Mouse (Mus musculus) c-Kit-positive CD71-positive TER-119-positive erythroid progenitor cells, embryonic 14.5 days (primary cell): Measurements from ENCODE around the gene Hist1h4c.
A peak's percentile ranks its signal among the peaks of the same experiment; 100 is the strongest.
"Not testable (repeated sequence)": the region's sequence is repeated elsewhere in the genome, so short reads cannot be mapped to it uniquely, and the experiment has no call there.

Source experiments
- DNase-seq: peaks from one replicate; pipeline ENCODE4 v3.0.0-alpha.2; 2013; ENCODE audit warnings: low spot score

Hist1h4c gene

DNA sequence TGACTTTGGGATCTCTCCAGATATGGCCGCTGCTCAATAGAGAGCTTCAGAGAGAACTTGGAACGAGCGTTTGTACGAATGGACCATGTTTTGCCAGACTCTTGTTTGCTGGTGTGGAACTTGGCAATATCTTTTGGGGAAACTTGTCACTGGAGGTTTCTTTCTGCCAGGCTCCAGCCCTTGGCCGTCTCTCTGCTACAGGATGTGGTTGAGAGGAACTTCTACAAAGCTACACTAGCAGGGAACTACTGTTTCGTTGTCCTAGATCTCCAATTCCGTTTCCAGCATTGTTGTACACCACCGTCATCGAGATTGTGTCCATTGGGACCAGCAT is 30.9 kb upstream of the Hist1h4c start:
- DNase-seq = no peak

DNA sequence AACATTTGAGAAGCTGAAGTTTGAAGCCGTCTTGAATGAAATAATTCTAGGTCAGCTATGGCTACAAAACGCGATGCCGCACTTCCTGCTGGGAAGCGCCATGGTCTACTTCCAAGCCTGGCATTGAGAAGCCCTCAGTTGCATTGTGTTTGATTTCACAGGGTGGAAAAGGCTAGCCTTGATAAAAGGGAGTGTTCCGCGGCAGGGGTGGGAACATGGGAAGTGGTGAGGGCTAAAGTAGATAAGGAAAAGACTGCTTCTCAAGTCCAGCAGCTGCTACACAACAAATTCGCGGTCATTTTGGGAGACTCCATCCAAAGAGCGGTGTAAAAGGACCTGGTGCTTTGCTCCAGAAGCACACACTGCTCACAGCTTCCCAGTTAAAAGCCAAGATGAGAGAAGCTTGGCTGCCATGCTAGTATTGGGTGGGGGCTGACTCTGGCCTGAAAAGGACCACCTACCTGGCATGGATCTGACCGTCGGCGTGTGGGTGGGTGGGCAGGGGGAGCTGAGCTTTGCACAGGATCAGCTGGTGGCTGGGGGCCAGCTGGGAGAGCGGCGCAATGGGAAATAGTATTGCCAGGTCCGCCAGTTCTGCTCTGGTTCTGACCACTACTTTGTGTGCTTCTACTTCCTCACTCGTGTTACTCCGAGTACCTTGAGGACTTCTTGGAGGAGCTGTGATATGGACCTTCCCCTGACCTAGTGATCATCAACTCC is 30.4 kb upstream of the Hist1h4c start:
- no peak for DNase-seq

DNA sequence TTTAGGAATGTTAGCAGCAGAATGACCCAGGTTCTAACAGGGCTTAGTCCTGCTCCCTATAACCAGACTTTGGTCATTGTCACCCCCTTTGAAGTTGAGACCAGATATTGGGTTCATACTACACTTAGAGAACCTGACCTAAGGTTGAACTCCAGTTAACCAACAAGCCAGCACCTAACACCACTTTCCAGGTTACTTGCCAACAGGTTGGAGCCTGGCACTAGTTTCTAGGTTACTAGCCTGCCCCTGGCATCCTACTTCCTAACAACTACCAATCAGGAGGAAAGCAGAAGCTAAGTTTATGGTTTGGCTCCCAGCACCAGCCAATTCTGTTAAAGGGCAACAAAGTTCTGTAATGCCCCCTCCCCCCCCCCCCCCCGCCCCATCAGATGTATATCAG is 27.0 kb upstream of the Hist1h4c start:
- DNase-seq = no peak

DNA sequence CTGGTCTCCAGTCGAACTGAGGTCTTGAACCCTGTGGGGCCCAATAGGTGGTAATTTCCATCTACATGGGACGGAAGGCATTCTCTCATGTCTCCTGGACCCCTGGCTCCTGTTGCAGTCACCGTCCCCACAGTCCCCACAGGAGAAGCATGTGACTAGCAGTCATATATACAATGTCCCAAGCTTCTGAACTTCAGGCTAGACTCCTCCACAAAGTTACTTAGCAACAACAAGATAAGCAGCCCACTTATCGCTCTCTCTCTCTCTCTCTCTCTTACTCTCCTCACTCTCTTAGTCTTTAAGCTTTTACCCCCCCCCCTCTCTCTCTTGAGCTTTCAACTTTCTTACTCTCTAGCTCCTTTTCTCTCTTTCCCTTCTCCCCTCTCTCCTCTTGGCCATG is 26.0 kb upstream of the Hist1h4c start:
- no peak for DNase-seq

DNA sequence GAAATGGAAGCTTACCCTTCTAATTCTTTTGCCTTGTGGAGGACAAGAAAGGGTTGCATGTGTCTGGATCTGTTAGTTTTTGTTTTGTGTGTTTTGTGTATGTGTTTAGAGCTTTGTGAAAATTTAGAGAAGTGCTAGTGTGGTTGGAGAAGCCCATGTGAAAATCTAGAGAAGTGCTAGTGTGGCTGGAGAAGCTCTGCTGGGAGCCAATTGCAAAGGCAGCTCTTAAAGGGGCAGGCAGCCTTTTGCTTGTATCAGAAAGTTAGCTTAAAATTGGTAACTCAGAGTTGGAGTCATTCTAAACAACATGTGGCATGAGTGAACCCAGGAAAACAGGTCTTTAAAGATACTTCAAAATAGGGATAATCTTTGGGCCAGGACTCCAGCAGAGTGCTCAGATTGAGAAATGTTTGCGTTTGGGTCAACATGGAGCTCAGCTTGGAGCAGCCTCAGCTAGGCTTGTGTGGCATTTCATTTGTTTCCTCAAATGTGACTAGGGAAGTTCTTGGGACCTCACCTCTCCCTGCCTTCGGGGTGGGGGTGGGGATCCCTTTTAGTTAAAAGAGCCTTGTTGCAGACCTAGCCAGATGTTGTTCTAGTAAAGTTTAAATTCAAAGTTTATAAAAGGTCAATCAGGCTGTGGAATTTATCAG is 19.5 kb upstream of the Hist1h4c start:
- not testable (repeated sequence) for DNase-seq

DNA sequence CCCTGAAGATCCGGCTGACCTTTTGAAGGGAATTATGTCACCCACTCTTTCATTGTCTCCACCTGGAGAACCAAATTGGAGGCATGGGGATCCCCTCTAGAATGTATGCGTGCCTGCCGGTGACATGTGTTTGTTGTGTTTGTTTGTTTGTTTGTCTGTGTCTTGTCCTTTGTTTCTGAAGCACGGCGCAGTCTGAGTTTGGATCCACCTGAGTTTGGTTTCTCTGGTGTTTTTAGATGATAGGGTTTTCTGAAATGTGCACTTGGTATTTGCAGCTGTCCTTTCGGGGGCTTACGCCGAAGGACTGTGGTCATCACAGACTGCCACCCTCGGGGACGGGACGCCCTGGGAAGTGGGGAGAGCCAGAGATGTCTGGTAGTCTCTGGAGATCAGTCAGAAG is 18.9 kb upstream of the Hist1h4c start:
- no peak for DNase-seq

DNA sequence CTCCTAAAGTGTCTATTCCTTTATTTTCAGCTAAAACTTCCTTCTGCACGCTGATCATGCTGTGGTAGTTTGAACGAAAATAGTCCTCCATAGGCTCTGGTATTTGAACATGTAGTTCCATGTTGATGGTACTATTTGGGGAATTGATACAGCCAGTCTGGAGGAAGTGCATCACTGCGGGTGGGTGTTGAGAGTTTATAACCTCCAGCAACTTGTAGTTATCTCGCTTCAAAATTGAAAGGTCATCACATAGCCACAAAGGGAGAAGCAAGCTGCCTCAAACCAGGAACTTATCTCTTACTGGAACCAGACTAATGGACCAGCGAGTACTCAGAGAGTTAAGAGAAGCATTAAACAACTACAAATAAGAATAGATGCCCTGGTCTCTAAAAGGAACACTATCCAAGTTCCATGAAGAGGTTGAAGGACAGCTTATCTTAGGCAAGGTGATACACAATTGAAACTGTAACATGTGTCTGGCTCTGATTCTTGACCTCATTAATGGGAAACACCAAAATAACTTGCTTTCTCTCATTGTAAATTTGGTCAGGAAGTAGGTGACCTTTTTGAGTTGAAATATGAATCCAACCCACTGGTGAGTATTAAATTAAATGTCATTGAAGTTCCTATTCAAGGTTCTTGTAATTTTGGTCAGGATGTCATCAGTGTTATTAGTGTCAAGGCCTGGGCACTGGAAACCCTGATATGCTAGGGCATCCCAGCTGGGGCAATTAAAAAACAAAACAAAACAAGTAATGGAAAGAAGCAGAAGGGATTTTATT is 18.2 kb upstream of the Hist1h4c start:
- DNase-seq = no peak

DNA sequence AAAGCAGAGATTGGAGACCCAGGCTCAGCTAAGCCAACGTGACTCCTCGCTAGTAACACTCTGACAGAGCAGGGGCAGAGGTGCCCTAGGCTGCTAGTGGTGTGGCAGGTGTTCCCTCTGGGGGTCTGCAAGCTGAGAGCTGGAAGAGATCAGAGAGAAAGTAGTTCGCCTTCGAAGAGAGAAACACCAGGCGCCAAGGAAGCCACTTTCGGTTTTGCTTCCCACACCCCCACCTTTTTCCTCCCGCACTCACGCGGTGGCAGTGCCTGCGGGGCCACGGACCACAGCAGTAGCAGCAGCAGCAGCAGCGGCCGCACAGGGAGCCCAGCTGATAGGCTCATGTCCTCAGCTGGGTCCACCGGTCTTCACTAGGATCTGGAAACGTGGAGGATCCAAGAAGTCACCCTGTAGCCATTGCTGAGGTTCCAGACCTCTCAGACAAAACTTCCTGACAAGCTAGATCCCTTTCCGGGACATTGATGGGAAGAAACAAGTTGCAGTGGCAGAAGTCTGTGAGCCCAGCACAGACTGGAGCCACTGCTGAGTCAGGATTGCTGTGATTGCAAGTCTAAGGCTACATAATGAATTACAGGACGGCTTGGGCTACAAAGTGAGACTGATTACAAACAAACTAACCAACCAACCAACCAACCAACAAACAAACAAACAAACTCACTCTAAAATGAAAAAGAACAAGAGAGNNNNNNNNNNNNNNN is 12.3 kb upstream of the Hist1h4c start, which contains the start of gene Hfe:
Gene Hfe (minus strand): TSS at position 481 of the 716 bp plus-strand sequence.
- DNase-seq = no peak

DNA sequence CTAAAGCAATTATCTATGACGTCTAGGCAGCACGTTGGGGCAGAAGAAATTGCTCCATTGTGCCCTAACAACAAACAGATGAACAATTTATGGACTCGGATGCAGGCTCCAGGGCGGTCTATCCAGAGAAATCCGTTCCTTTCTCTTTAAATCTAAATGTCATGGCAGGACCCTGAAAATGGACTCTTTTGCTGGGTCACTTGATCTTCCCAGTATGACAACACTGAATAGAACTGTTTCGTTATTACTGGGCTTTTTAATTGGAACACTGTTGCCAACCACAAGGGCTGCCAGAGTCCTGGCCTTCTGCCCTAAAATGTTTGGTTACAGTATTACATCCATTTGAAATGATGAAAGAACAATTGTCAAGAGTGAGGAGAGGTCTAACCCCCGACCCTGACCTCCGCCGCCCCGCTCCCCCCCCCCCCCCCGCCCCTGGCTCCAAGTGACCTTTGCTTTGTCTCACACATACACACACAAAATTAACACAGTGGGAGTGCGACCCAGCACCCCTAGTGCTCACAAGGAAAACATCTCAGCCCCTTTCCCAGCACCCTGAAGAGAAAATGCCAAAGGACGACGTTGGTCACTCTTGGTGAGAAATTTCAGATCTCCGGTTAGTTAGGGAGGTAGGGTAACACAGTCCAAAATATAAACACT is 11.6 kb upstream of the Hist1h4c start:
- DNase-seq = no peak

DNA sequence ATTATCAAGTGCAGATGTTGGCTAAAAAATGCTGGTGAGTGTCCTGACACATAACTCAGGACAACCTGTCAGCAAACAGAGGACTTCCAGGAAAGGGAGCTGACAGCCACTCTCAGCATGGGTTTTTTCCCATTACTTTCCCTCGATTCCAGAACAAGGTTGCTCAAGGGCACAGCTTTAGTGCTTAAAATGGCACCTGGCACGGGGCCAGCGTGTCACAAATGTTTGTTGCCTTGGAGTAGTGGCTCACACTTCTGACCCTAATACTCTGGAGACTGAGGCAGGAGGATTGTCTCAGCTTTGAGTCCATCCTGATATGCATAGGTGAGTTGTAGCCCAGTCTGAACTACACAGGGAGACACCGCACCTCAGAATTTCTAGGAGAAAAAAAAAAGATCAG is 10.4 kb upstream of the Hist1h4c start:
- DNase-seq = no peak

DNA sequence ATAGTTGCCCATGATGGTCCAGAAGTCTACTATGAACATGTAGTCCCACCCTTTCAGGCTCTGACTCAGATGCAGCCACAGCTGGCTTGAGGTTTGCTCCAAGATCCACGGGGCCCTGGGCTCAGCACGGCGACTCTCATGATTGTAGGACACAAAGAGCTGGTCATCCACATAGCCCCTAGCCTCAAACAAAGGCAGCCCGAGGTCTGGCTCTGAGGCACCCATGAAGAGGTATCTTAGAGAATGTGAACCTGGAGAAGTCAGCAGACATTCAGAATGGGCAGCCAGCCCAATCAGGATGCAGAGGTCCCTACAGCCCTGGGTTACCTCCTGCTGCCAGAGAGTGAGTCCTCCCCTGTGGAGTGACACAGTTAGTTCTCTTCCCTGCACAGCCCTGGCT is 9.8 kb upstream of the Hist1h4c start:
- DNase-seq = no peak

DNA sequence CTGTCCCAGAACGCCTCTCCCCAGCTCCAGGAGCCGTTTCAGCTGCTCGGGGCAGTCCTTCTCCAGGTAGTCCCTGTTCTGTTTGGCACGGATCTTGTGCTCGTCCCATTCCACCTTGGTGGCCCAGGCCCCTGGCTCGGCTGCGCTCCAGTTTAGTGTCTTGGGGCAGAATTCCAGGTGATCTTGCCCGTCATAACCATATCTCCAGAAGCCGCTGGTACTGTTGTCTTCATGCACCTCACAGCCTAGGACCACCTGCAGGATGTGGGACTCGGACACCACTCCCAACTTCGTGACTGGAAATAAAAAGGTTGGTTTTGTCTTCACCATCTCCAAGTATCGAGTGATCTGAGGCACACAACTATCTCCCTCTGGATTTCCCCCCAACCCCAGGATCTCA is 8.5 kb upstream of the Hist1h4c start:
- DNase-seq = no peak

DNA sequence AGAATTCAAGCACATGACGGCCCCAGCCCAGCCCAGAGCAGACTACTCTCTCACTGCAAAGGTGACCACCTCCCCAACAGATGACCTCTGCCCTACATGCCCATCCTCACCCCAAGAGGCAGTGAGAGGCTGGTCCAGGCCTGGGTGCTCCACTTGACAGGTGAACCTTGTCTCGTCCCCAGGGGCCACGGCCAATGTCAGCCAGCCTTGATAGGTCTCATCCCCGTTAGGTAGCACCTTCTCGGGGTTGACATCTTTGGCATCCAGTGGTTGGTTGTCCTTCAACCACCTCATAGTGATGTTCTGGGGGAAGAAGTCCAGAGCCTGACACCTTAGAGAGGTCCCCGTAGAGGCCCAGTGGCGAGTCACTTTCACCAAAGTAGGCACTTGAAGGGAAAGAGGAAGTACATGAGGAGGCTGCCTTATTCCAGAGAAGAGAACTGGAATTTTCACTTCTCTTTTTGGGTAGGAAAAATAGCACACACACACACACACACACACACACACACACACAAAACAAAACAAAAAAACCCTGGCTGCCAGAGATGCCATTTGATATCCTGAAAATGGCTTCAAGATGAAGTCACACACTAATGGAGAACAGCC is 7.6 kb upstream of the Hist1h4c start:
- no peak for DNase-seq

DNA sequence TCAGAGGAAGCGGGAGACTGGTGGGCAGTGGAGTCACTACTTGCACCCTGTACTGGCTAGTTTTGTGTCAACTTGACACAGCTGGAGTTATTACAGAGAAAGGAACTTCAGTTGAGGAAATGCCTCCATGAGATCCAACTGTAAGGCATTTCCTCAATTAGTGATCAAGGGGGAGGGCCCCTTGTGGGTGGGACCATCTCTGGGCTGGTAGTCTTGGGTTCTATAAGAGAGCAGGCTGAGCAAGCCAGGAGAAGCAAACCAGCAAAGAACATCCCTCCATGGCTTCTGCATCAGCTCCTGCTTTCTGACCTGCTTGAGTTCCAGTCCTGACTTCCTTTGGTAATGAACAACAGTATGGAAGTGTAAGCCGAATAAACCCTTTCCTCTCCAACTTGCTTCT is 4.5 kb upstream of the Hist1h4c start:
- DNase-seq = not testable (repeated sequence)

DNA sequence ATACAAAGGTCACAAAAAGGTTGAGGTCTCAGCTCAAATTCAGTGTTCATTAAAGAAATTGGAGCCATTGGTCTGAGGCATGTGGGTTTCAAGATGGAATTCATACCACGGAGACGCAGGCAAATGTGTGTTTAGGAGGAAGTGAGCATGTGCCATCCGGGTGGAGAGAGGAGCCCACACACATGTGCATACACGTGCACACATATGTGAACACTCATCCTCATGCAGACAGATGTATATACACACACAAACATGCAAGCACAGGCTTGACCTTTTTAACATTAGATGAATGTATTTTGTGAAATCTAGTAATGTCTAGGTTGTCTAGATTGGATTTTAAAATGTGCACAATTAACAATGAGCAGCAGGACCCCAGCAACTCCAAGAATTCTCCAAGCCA is 4.0 kb upstream of the Hist1h4c start:
- DNase-seq = no peak

DNA sequence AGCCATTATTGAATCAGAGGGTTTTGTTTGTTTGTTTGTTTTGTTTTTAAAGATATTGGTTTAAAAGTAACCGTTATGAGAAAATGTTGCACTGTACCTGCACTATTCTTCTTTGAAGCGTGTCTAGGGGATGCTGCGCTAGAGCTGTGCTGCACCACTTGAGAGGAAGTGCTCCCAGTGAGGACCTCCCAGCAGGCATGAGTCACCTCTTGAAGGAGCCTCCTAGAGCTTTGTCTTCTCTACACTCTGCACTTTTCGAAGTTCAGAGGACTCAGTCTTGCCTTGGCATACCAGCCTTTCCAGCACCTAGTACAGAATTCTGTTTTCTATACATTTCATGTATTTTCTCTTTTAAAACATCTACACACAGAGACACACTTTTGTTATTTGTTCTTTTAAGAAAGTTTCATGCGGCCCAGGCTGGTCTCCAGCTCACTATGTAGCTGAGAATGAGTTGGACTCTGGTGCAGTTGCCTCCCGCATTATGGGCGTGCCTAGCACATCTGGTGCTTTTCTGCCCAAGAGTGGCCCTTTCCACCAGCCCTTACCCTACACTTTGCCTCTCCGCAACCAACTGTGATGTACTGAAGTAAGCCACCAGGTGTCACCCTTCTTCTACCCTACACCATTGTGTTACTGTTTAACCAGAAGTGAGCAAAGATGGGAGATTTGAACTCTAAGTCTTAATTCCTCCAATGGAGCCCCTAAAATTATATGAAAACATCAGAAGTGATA is 2.7 kb upstream of the Hist1h4c start:
- DNase-seq = peak; percentile 82

DNA sequence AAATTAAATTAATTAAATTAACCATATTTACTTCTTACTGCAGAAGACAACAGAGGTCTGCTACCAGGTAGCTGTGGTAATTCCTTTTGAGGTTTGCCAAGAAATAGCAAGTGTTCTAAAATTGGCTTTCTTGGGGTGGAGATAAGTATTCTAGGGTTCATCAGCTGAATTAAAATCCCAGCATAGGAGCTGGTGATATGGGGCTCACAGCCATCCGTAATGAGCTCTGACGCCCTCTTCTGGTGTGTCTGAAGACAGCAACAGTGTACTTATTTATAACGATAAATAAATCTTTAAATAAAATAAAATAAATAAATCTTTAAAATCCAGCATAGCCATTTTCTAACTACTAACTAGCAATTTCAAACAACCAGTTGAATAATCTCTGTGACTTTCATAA is 1.5 kb upstream of the Hist1h4c start:
- no peak for DNase-seq

DNA sequence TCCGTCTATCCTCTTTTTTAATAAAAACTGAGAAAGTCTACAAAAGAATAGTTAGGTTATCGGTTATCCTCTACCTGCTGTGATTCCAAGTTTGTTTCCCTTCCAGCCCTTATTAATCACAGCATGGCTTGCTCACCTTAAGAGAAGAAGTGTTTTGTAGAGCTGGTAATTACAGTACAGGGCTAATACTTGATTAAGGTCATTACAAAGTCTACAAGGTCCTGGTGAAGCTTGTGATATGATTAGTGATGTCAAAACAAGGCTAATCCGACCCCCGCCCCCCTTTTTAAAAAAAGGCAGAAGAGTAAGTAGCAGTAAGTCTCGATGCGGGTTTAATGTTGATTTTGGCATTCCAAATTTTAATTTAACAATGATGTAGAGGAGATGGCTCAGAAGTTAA is 742 bp upstream of the Hist1h4c start:
- DNase-seq = no peak

DNA sequence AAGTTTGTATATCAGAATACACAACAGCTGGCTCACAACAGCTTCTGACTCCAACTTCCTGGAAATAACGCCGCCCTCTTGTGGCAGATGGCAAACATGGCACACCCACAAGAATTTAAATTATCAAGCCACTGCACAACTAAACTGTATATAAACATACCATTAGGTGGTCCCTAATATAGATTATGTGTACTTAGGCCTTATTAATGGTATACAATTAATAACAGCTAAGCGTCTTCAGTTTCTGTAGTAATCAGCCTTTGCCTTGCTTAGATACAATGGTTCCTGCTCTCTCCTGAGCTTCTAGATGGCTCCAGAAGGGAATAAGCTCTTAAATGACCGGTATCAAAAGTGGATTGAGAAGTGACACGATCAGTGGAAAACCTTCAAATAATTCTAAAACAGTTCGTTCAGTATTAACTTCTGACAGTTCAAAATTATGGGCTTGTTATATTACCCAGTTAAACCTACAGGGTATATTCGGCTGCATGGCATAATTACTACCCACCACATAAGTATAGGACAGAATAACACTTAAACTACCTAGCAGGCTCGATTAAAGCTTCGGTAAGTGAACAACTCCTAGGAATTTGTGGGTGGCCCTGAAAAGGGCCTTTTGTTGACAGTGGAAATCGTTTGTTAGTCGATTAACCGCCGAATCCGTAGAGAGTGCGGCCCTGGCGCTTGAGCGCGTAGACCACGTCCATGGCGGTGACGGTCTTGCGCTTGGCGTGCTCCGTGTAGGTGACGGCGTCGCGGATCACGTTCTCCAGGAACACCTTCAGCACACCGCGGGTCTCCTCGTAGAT is 559 bp downstream of the Hist1h4c start:
- DNase-seq = peak; percentile 90

DNA sequence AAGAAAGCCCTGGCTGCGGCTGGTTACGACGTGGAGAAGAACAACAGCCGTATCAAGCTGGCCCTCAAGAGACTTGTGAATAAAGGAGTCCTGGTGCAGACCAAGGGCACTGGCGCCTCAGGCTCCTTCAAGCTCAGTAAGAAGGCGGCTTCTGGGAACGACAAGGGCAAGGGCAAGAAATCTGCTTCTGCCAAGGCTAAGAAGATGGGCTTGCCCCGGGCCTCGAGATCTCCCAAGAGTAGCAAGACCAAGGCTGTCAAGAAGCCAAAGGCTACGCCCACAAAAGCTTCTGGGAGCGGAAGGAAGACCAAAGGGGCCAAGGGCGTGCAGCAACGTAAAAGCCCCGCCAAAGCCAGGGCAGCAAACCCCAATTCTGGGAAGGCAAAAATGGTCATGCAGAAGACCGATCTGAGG is 2.2 kb downstream of the Hist1h4c start:
- peak; percentile 49 for DNase-seq
